Mouse (Mus musculus): ENCODE measurements around the gene Osm. TPM values are rescaled to one million over a fixed set of nuclear protein-coding genes. Genes with fewer than 3 reads are reported as not detected.

The Osm gene
- 0.47 TPM in 1 of 2 replicates, not detected in the other for total RNA-seq (2014; rRNA removed)
- not detected in 2 replicates for polyA plus RNA-seq (2012; rRNA removed)

DNA sequence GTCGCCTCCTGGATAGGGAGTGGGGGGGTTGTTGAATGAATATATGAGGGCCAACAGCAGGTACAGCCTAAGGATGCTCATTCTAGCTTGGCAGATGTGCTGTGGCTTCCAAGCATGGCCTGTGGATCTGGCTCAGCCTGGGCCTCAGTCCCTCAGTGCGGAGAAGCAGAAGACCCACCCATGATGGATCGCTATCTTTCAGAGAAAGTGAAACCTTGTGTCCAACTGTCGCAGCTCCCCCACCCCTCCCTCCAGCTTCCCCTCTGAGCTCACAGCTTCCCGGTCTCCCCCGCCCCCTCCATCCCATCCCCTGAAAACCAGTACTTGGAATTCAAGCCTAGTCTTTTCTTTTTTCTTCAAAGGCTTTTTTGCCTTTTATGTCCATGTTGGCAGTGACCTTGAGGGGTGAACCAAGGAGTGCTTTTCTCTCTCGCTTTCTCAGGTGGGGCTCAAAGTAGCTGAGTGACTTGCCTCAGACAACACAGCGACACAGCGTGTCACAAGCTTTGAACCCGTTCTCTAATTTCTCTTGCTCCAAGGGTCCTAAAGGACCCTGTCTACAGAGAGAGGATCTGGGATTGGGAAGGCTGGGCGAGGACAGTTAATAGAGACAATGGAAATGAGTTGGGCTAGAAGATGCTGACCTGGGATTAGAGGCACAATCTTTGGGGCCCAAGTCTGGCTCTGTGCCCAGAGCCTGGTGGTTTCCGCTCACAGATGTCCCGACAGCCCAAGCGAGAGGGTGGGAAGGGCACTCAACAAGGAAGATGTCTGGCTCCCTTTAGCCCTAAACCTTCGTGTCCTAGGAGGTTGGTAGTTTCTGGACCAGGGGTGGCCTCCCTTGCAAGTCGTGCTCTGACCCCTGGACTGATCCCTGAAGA lies at the start of gene Osm:
Osm (plus strand) TSS at position 756 of the 881 bp plus-strand sequence.
- DNase-seq (ENCODE audit: extremely low read depth, low read depth, low spot score) = no peak
- Histone ChIP-seq H3K27ac (replicated peaks; ENCODE audit: insufficient read depth, low read depth, low read length) (no peak within 1 kb of the TSS), H3K9ac (ENCODE audit: low read depth, low read length) (no peak within 1 kb of the TSS), H3K4me1 (ENCODE audit: control insufficient read depth, insufficient read depth, low read length) (no peaks in the 10 kb centered on the region), H3K36me3 (ENCODE audit: control insufficient read depth, insufficient read depth, low read length) (no peaks in the 10 kb centered on the region), H3K27me3 (ENCODE audit: control insufficient read depth, insufficient read depth, low read length) (no peaks in the 10 kb centered on the region), H3K79me2 (ENCODE audit: control insufficient read depth, insufficient read depth, low read length) (no peaks in the 10 kb centered on the region), H3K4me3 (ENCODE audit: insufficient read depth, low read depth, low read length) (peak within 1 kb of the TSS; percentile 36; the same call in 1 of the 2 replicates)
- no peak for TF ChIP-seq CTCF (IDR thresholded peaks at IDR 0.05; ENCODE audit: low read depth, low read length)
- TF ChIP-seq POLR2A (IDR thresholded peaks at IDR 0.05; ENCODE audit: extremely low read depth, insufficient read depth, low read length) = no peak
- WGBS = 82% methylated on average over 16 of the region's 16 CpGs

DNA sequence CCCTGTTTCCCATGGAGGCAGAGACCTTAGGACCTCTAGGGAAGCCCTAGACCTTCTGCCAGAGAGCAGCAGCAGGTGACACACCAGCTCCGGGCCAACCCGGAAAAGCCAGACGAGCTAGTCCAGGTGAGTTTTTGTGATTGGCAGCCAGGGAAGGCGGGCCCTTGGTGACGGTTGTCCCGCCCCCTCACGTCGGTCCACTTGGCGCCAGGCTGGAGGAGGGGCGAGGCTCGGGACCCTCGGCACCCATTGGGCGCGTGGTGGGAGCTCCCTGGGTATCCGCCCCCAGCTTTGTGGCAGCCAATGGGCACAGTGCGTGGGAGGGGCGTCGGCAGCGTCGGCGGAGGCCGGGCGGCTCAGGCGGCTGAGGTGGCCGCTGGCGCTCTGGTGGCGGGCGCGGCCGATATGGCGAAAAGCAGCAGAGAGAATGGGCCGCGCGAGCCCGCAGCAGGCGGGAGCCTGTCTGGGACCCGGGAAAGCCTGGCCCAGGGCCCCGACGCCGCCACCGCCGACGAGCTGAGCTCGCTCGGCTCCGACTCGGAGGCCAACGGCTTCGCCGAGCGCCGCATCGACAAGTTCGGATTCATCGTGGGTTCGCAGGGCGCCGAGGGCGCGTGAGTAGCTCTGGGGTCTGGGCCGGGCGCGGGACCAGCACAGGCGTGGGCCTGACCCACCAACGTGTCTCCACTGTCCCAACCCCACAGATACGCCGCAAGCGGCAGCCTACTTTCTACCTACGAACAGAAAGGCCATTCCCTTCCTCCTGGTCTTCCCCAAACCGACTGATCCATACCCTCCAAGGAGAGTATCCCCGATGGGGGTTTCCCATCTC lies 49.5 kb upstream of the Osm start, which contains the start of gene Tbc1d10a:
Tbc1d10a (plus strand) TSS at position 304 of the 832 bp plus-strand sequence.
- peak; percentile 92 for DNase-seq (ENCODE audit: extremely low read depth, low read depth, low spot score)
- H3K27me3 ChIP-seq (ENCODE audit: control insufficient read depth, insufficient read depth, low read length) = no peaks in the 10 kb centered on the region
- H3K4me1 ChIP-seq (ENCODE audit: control insufficient read depth, insufficient read depth, low read length) = peaks cover 33% of the 10 kb centered on the region
- peaks cover 25% of the 10 kb centered on the region; the same call in 1 of the 2 replicates for H3K79me2 ChIP-seq (ENCODE audit: control insufficient read depth, insufficient read depth, low read length)
- H3K4me3 ChIP-seq (ENCODE audit: insufficient read depth, low read depth, low read length) = peak within 1 kb of the TSS; percentile 82
- WGBS = under 1% methylated on average over 71 of the region's 71 CpGs
- TF ChIP-seq POLR2A (IDR thresholded peaks at IDR 0.05; ENCODE audit: extremely low read depth, insufficient read depth, low read length) (peak; percentile 92), CTCF (IDR thresholded peaks at IDR 0.05; ENCODE audit: low read depth, low read length) (0 out of 2 replicates have a peak, but pooled peaks have one; percentile 0)
- no peaks in the 10 kb centered on the region for H3K36me3 ChIP-seq (ENCODE audit: control insufficient read depth, insufficient read depth, low read length)
- H3K27ac ChIP-seq (replicated peaks; ENCODE audit: insufficient read depth, low read depth, low read length) = peak within 1 kb of the TSS; percentile 58
- peak within 1 kb of the TSS; percentile 85 for H3K9ac ChIP-seq (ENCODE audit: low read depth, low read length)

DNA sequence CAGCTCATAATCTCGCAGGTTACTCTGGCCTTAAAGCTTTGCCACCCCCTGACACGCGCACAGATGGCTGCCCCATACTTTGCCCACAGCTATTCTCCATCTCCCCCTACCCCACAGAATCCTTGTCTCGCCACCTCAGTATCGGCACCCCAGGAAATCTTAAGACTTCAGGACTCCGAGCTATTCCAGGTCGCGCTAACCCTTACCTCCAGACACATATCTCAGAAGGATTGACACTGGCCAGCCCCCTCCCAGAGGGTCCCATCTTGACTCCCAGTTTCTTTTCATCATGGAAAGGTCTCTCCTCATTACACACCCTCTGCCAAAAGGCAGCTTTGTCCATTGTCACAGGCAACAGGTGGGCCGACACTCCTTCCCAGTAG lies 48.9 kb upstream of the Osm start:
- Histone ChIP-seq H3K4me3 (ENCODE audit: insufficient read depth, low read depth, low read length) (peak overlapping the region; percentile 82), H3K36me3 (ENCODE audit: control insufficient read depth, insufficient read depth, low read length) (no peaks in the 10 kb centered on the region), H3K27ac (replicated peaks; ENCODE audit: insufficient read depth, low read depth, low read length) (peak overlapping the region; percentile 58), H3K79me2 (ENCODE audit: control insufficient read depth, insufficient read depth, low read length) (peaks cover 31% of the 10 kb centered on the region), H3K4me1 (ENCODE audit: control insufficient read depth, insufficient read depth, low read length) (peaks cover 35% of the 10 kb centered on the region), H3K9ac (ENCODE audit: low read depth, low read length) (peak overlapping the region; percentile 85), H3K27me3 (ENCODE audit: control insufficient read depth, insufficient read depth, low read length) (no peaks in the 10 kb centered on the region)
- WGBS = 13% methylated on average over 9 of the region's 9 CpGs
- TF ChIP-seq POLR2A (IDR thresholded peaks at IDR 0.05; ENCODE audit: extremely low read depth, insufficient read depth, low read length) = no peak
- no peak for DNase-seq (ENCODE audit: extremely low read depth, low read depth, low spot score)

DNA sequence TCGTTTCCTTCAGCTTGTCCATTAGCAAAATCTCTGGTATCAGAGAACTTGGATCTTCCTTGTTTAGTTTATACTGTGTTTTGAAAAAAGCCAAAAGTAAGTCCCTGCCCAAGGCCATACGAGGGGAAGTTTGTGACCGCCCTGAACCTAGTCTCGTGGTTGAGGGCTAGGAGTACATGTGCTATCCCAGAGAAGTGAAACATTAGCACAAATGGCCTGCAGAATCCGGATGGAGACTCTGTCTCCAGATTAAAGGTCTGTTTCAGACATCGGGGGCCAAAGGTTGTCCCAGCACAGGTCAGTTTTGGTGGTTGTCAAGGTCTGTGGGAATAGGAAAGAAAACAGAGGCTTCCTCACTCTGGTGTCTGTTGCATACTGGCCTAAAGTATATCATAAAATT lies 47.0 kb upstream of the Osm start:
- H3K27ac ChIP-seq (replicated peaks; ENCODE audit: insufficient read depth, low read depth, low read length) = peak overlapping the region; percentile 58
- no peak overlapping the region; the same call in 1 of the 2 replicates for H3K4me3 ChIP-seq (ENCODE audit: insufficient read depth, low read depth, low read length)
- DNase-seq (ENCODE audit: extremely low read depth, low read depth, low spot score) = peak; percentile 95
- 12% methylated on average over 6 of the region's 6 CpGs for WGBS
- no peaks in the 10 kb centered on the region for H3K27me3 ChIP-seq (ENCODE audit: control insufficient read depth, insufficient read depth, low read length)
- peak overlapping the region; percentile 57 for H3K9ac ChIP-seq (ENCODE audit: low read depth, low read length)
- H3K4me1 ChIP-seq (ENCODE audit: control insufficient read depth, insufficient read depth, low read length) = peaks cover 35% of the 10 kb centered on the region
- H3K79me2 ChIP-seq (ENCODE audit: control insufficient read depth, insufficient read depth, low read length) = peaks cover 41% of the 10 kb centered on the region
- TF ChIP-seq POLR2A (IDR thresholded peaks at IDR 0.05; ENCODE audit: extremely low read depth, insufficient read depth, low read length) (no peak), CTCF (IDR thresholded peaks at IDR 0.05; ENCODE audit: low read depth, low read length) (no peak)
- H3K36me3 ChIP-seq (ENCODE audit: control insufficient read depth, insufficient read depth, low read length) = no peaks in the 10 kb centered on the region

DNA sequence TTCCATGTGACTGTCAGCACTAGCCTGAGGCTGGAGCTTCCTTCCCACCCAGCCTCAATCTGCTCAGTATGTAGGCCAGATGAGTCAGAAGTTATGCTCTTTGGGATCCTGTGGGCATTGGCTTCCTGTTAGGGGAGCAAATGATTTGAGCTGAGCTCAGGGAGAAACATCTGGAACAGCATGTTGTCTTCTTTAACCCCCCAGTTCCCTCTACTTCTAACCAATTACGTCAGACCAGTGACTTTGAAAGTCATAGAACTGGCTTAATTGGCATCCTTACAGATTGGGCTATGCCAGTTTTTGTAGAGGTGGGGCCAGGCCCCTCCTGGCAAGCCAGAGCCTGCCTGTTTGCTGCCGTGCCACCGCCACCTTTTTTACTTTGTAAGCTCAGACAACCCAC lies 45.5 kb upstream of the Osm start:
- H3K9ac ChIP-seq (ENCODE audit: low read depth, low read length) = no peak overlapping the region
- peaks cover 54% of the 10 kb centered on the region for H3K79me2 ChIP-seq (ENCODE audit: control insufficient read depth, insufficient read depth, low read length)
- H3K4me3 ChIP-seq (ENCODE audit: insufficient read depth, low read depth, low read length) = no peak overlapping the region
- DNase-seq (ENCODE audit: extremely low read depth, low read depth, low spot score) = peak; percentile 64
- no peaks in the 10 kb centered on the region for H3K27me3 ChIP-seq (ENCODE audit: control insufficient read depth, insufficient read depth, low read length)
- H3K27ac ChIP-seq (replicated peaks; ENCODE audit: insufficient read depth, low read depth, low read length) = peak overlapping the region; percentile 45
- no peaks in the 10 kb centered on the region for H3K36me3 ChIP-seq (ENCODE audit: control insufficient read depth, insufficient read depth, low read length)
- TF ChIP-seq CTCF (IDR thresholded peaks at IDR 0.05; ENCODE audit: low read depth, low read length) (no peak), POLR2A (IDR thresholded peaks at IDR 0.05; ENCODE audit: extremely low read depth, insufficient read depth, low read length) (no peak)
- 24% methylated on average over 3 of the region's 3 CpGs for WGBS
- H3K4me1 ChIP-seq (ENCODE audit: control insufficient read depth, insufficient read depth, low read length) = peaks cover 35% of the 10 kb centered on the region
